Mouse (Mus musculus) granulocyte monocyte progenitor cell, adult 5-6 weeks (primary cell): ENCODE data around the gene Ttc13. TPM values are rescaled to one million over a fixed set of nuclear protein-coding genes. Genes with fewer than 3 reads are reported as not detected.

Experiments
- total RNA-seq, 2 experiments: library from RNA; stranded (forward) in 1 of 2; stranded (reverse) in 1 of 2; fragments of 200-712, 200-1000 nt in 1 of 2; fragments of >200 nt in 1 of 2; fragmentation: Nextera tagmentation in 1 of 2; gene quantifications; 2 replicates each; pipeline ENCODE4 v1.2.3; 2014 to 2017

Gene Ttc13
- total RNA-seq, 2 experiments from 2014 or later, result 44.3 to 53.3 TPM

Other genes with a start within 250 kb of the Ttc13 start
- gene Cog2, start 201.2 kb downstream of the Ttc13 start, total RNA-seq (2014; fragmentation: Nextera tagmentation), result 18.9 and 22.5 TPM in 2 replicates
- 22.5 and 25.8 TPM in 2 replicates for gene Cog2, start 201.2 kb downstream of the Ttc13 start, total RNA-seq (2017)
- gene Agt, start 152.3 kb downstream of the Ttc13 start, total RNA-seq (2014; fragmentation: Nextera tagmentation), result not detected in 2 replicates
- not detected in 2 replicates for gene Agt, start 152.3 kb downstream of the Ttc13 start, total RNA-seq (2017)
- gene Capn9, start 145.9 kb downstream of the Ttc13 start, total RNA-seq (2014; fragmentation: Nextera tagmentation), result not detected in 2 replicates
- not detected in 2 replicates for gene Capn9, start 145.9 kb downstream of the Ttc13 start, total RNA-seq (2017)
- gene 2310022B05Rik, start 58.6 kb downstream of the Ttc13 start, total RNA-seq (2014; fragmentation: Nextera tagmentation), result 9.6 and 10.7 TPM in 2 replicates
- 1.2 and 1.4 TPM in 2 replicates for gene 2310022B05Rik, start 58.6 kb downstream of the Ttc13 start, total RNA-seq (2017)
- 7.8 and 18.3 TPM in 2 replicates for gene Arv1, start 156 bp upstream of the Ttc13 start, total RNA-seq (2014; fragmentation: Nextera tagmentation)
- gene Arv1, start 156 bp upstream of the Ttc13 start, total RNA-seq (2017), result 5.4 and 5.7 TPM in 2 replicates
- gene Fam89a, start 29.8 kb upstream of the Ttc13 start, total RNA-seq (2014; fragmentation: Nextera tagmentation), result not detected in 2 replicates
- not detected in 2 replicates for gene Fam89a, start 29.8 kb upstream of the Ttc13 start, total RNA-seq (2017)
- gene Trim67, start 71.1 kb upstream of the Ttc13 start, total RNA-seq (2014; fragmentation: Nextera tagmentation), result not detected in 2 replicates
- gene Trim67, start 71.1 kb upstream of the Ttc13 start, total RNA-seq (2017), result not detected in 2 replicates
- 116 and 145 TPM in 2 replicates for gene Gnpat, start 141.1 kb upstream of the Ttc13 start, total RNA-seq (2014; fragmentation: Nextera tagmentation)
- 92.3 and 115 TPM in 2 replicates for gene Gnpat, start 141.1 kb upstream of the Ttc13 start, total RNA-seq (2017)
- 46.8 and 49.8 TPM in 2 replicates for gene 2810004N23Rik, start 141.1 kb upstream of the Ttc13 start, total RNA-seq (2014; fragmentation: Nextera tagmentation)
- 65.8 and 75.4 TPM in 2 replicates for gene 2810004N23Rik, start 141.1 kb upstream of the Ttc13 start, total RNA-seq (2017)
- gene Exoc8, start 175.7 kb upstream of the Ttc13 start, total RNA-seq (2014; fragmentation: Nextera tagmentation), result 9.6 and 16.2 TPM in 2 replicates
- gene Exoc8, start 175.7 kb upstream of the Ttc13 start, total RNA-seq (2017), result 14.7 and 16.0 TPM in 2 replicates
- 18.5 and 18.8 TPM in 2 replicates for gene Sprtn, start 175.9 kb upstream of the Ttc13 start, total RNA-seq (2014; fragmentation: Nextera tagmentation)
- gene Sprtn, start 175.9 kb upstream of the Ttc13 start, total RNA-seq (2017), result 20.9 and 21.8 TPM in 2 replicates
- 24.1 and 24.6 TPM in 2 replicates for gene Egln1, start 227.3 kb upstream of the Ttc13 start, total RNA-seq (2014; fragmentation: Nextera tagmentation)
- 16.3 and 23.5 TPM in 2 replicates for gene Egln1, start 227.3 kb upstream of the Ttc13 start, total RNA-seq (2017)